Mouse (Mus musculus) ES-Bruce4 (cell line): ENCODE data around the gene P3h2.

ENCODE experiments used
- CTCF ChIP-seq: IDR thresholded peaks from one replicate; pipeline ENCODE4 v1.8.1; 2011; ENCODE audit warnings: low read depth, low read length
- EP300 ChIP-seq: IDR thresholded peaks from 2 replicates; pipeline ENCODE4 v1.6.1; 2011; ENCODE audit warnings: low read depth, low read length; ENCODE audit not compliant: insufficient read depth
- POLR2A ChIP-seq: IDR thresholded peaks from one replicate; pipeline ENCODE4 v1.8.1; 2011; ENCODE audit warnings: low read length; ENCODE audit not compliant: insufficient read depth

DNA sequence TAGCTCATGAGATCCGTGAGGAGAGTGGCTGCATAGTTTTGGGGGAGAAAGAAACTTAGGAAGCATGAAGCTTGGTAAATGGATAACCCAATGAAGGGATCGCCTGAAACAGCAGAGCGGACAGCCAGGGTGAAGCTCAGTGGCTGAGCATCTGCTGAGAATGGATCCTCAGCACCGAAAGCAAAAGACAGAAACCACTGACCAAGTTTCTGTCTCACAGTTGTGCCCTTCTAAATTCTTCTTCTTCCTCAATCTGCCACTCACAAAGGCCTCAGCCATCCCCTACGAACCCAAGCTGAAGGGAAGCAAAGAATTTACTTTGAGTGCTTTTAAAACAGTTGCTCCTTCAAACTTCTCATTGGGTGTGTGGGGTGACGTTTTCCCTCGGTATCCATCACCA is 134.3 kb downstream of the P3h2 start:
- TF ChIP-seq EP300: no peak
- no peak for TF ChIP-seq CTCF
- no peak for TF ChIP-seq POLR2A
